Mouse (Mus musculus): ENCODE results near the gene Iqgap1.

GRCm38 (mm10) chr7:80855316-80855715 is 29.5 kb upstream of the Iqgap1 start:
- TF ChIP-seq CTCF (IDR thresholded peaks at IDR 0.05; ENCODE audit: borderline replicate concordance, extremely low read depth, insufficient read depth, insufficient read length) (no peak), POLR2A (IDR thresholded peaks at IDR 0.05; ENCODE audit: borderline replicate concordance, extremely low read depth, insufficient read depth, insufficient read length, poor library complexity, severe bottlenecking) (no peak)

Data from brain, embryonic 14.5 days (tissue).